Mouse (Mus musculus): ENCODE results near the gene Tm9sf4. TPM values are rescaled to one million over a fixed set of nuclear protein-coding genes. Genes with fewer than 3 reads are reported as not detected.

Tm9sf4 gene
- polyA plus RNA-seq, 1 experiment, result 18.3 TPM

GRCm38 (mm10) chr2:153131019-153131418 is 30.1 kb upstream of the Tm9sf4 start:
- H3K27ac ChIP-seq (ENCODE audit: control insufficient read depth, insufficient read depth, low read depth, low read length, poor library complexity), result no peak overlapping the region
- TF ChIP-seq POLR2A (IDR thresholded peaks at IDR 0.05; ENCODE audit: borderline replicate concordance, control insufficient read depth, low read depth, low read length), result no peak
- peak; percentile 76 for TF ChIP-seq CTCF (IDR thresholded peaks at IDR 0.05; ENCODE audit: control insufficient read depth, insufficient read depth, low read length)
- peaks cover under 1% of the 10 kb centered on the region; the same call in 1 of the 2 replicates for H3K4me1 ChIP-seq (ENCODE audit: control insufficient read depth, insufficient read depth, low read length)
- no peak overlapping the region for H3K4me3 ChIP-seq (replicated peaks; ENCODE audit: control insufficient read depth, low read depth, low read length)
- 34% methylated on average over 6 of the region's 6 CpGs for WGBS

- Histone ChIP-seq H3K4me3 (replicated peaks; ENCODE audit: control insufficient read depth, low read depth, low read length) (no peak overlapping the region), H3K4me1 (ENCODE audit: control insufficient read depth, insufficient read depth, low read length) (peaks cover 2% of the 10 kb centered on the region; the same call in 1 of the 2 replicates), H3K27ac (ENCODE audit: control insufficient read depth, insufficient read depth, low read depth, low read length, poor library complexity) (no peak overlapping the region)
- TF ChIP-seq CTCF (IDR thresholded peaks at IDR 0.05; ENCODE audit: control insufficient read depth, insufficient read depth, low read length) (peak; percentile 22; the same call in 1 of the 2 replicates), POLR2A (IDR thresholded peaks at IDR 0.05; ENCODE audit: borderline replicate concordance, control insufficient read depth, low read depth, low read length) (no peak)
- 52% methylated on average over 5 of the region's 5 CpGs for WGBS
These were observed 26.9 kb upstream of the Tm9sf4 start for GRCm38 (mm10) chr2:153134237-153134636.

DNA sequence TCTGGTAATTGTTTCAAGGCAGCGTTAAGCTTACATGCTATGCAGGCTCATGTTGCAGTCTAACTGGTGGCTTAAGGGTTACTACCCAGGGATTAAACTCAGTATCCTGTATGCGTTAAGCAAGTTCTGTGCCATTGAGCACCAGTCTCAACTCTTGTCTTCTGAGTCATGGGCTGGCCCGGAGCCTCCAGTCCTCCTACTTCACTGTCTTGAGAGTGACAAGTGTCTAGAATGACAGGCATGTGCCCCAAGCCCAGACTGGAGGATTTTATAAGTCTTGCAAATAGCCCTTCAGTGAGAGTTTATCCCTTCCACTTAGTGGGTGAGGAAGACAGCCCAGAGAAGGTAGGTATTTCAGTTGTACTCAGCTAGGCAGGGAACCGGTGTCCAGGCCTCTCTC is 24.9 kb upstream of the Tm9sf4 start:
- Histone ChIP-seq H3K4me3 (replicated peaks; ENCODE audit: control insufficient read depth, low read depth, low read length) (no peak overlapping the region), H3K27ac (ENCODE audit: control insufficient read depth, insufficient read depth, low read depth, low read length, poor library complexity) (no peak overlapping the region), H3K4me1 (ENCODE audit: control insufficient read depth, insufficient read depth, low read length) (peaks cover 3% of the 10 kb centered on the region; the same call in 1 of the 2 replicates)
- no peak for TF ChIP-seq CTCF (IDR thresholded peaks at IDR 0.05; ENCODE audit: control insufficient read depth, insufficient read depth, low read length)
- TF ChIP-seq POLR2A (IDR thresholded peaks at IDR 0.05; ENCODE audit: borderline replicate concordance, control insufficient read depth, low read depth, low read length), result no peak
- 81% methylated on average over 4 of the region's 4 CpGs for WGBS

DNA sequence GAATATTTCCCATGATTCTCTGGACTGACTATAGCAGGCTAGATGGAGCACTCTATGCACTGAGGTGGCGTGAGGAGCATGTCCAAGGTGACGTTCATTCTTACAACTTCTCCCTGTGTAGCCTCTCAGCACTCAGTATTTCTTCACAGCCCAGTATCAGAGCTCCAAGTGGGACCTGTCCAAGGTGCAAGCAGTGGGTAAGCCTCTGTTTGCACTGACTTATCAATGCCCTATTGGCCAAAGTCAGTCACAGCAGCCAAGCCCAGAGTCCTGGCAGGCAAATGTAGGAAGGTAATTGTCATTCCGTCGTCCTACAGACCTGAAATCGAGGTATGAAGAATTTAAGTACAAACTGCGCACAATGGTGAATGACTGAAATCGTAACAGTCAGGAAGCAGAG is 21.9 kb upstream of the Tm9sf4 start:
- Histone ChIP-seq H3K4me1 (ENCODE audit: control insufficient read depth, insufficient read depth, low read length) (peaks cover 3% of the 10 kb centered on the region; the same call in 1 of the 2 replicates), H3K27ac (ENCODE audit: control insufficient read depth, insufficient read depth, low read depth, low read length, poor library complexity) (no peak overlapping the region), H3K4me3 (replicated peaks; ENCODE audit: control insufficient read depth, low read depth, low read length) (no peak overlapping the region)
- 74% methylated on average over 7 of the region's 7 CpGs for WGBS
- no peak for TF ChIP-seq CTCF (IDR thresholded peaks at IDR 0.05; ENCODE audit: control insufficient read depth, insufficient read depth, low read length)
- no peak for TF ChIP-seq POLR2A (IDR thresholded peaks at IDR 0.05; ENCODE audit: borderline replicate concordance, control insufficient read depth, low read depth, low read length)

DNA sequence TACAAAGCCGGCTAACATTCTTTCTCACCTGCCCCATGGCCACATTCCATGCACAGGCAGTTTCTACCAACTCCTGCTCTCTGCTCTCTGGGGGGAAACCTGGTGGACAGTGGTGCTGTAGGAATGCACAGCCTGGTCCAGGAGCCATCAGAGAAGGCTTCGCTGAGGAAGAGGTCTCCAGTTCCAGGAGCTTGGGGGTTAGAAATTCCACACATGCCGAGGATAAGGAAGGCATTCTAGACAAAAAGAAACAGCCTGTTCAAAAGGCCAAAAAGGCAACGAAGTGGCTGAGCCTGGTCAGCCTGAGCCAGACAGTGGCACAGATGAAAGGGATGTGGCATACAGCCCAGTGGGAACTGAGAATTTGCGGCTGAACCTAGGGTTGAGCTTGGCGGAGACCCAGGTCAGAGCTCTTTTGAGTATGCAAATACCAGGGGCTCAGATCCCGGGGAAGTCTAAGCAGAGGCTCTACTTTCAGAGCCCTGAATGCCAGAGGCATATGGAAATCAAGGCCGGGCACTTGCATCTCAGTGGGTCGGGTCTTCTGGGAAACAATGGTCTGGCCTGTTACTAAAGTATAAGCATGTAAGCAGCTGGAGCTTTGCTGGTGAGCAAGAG is 21.0 kb upstream of the Tm9sf4 start:
- Histone ChIP-seq H3K4me1 (ENCODE audit: control insufficient read depth, insufficient read depth, low read length) (peaks cover 3% of the 10 kb centered on the region; the same call in 1 of the 2 replicates), H3K27ac (ENCODE audit: control insufficient read depth, insufficient read depth, low read depth, low read length, poor library complexity) (no peak overlapping the region), H3K4me3 (replicated peaks; ENCODE audit: control insufficient read depth, low read depth, low read length) (no peak overlapping the region)
- 45% methylated on average over 9 of the region's 9 CpGs for WGBS
- TF ChIP-seq POLR2A (IDR thresholded peaks at IDR 0.05; ENCODE audit: borderline replicate concordance, control insufficient read depth, low read depth, low read length) (no peak), CTCF (IDR thresholded peaks at IDR 0.05; ENCODE audit: control insufficient read depth, insufficient read depth, low read length) (no peak)

DNA sequence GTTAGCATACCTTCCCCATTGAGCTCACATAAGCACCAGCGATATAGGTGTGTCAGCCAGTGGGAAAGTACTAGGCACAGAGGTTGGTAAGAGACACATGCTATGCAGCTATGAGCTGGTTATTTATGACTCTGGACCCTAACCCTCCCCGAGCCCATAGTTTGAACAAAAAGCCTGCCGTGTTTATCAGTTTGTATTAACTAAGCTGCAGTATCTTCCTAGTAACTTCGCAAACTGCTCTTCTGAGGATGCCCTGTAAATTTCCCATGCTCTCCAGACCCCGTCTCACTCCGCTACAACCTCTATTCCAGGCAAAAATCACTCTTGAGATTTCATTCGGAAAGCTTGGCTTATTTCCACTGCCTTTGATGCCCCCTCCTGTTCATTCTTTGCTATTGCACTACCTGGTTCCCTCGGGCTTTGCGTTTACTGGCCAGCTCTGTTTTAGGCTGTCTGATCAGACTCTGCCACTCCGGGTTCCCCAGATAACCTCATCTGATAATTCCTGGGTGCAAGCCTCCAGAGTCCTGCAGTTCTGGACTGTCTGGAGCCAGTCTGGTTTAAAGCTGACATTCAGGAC is 18.4 kb upstream of the Tm9sf4 start:
- peaks cover 5% of the 10 kb centered on the region; the same call in 1 of the 2 replicates for H3K4me1 ChIP-seq (ENCODE audit: control insufficient read depth, insufficient read depth, low read length)
- 28% methylated on average over 10 of the region's 10 CpGs for WGBS
- H3K27ac ChIP-seq (ENCODE audit: control insufficient read depth, insufficient read depth, low read depth, low read length, poor library complexity), result no peak overlapping the region
- TF ChIP-seq CTCF (IDR thresholded peaks at IDR 0.05; ENCODE audit: control insufficient read depth, insufficient read depth, low read length) (peak; percentile 37), POLR2A (IDR thresholded peaks at IDR 0.05; ENCODE audit: borderline replicate concordance, control insufficient read depth, low read depth, low read length) (no peak)
- H3K4me3 ChIP-seq (replicated peaks; ENCODE audit: control insufficient read depth, low read depth, low read length), result no peak overlapping the region

- WGBS, result 36% methylated on average over 5 of the region's 5 CpGs
- Histone ChIP-seq H3K27ac (ENCODE audit: control insufficient read depth, insufficient read depth, low read depth, low read length, poor library complexity) (no peak overlapping the region), H3K4me1 (ENCODE audit: control insufficient read depth, insufficient read depth, low read length) (peaks cover 3% of the 10 kb centered on the region; the same call in 1 of the 2 replicates), H3K4me3 (replicated peaks; ENCODE audit: control insufficient read depth, low read depth, low read length) (no peak overlapping the region)
- TF ChIP-seq POLR2A (IDR thresholded peaks at IDR 0.05; ENCODE audit: borderline replicate concordance, control insufficient read depth, low read depth, low read length) (no peak), CTCF (IDR thresholded peaks at IDR 0.05; ENCODE audit: control insufficient read depth, insufficient read depth, low read length) (no peak)
These were observed 15.8 kb upstream of the Tm9sf4 start for GRCm38 (mm10) chr2:153145346-153145745.

GRCm38 (mm10) chr2:153147236-153147635 is 13.9 kb upstream of the Tm9sf4 start:
- no peak overlapping the region for H3K4me3 ChIP-seq (replicated peaks; ENCODE audit: control insufficient read depth, low read depth, low read length)
- peak overlapping the region; percentile 41 for H3K27ac ChIP-seq (ENCODE audit: control insufficient read depth, insufficient read depth, low read depth, low read length, poor library complexity)
- H3K4me1 ChIP-seq (ENCODE audit: control insufficient read depth, insufficient read depth, low read length), result peaks cover 3% of the 10 kb centered on the region; the same call in 1 of the 2 replicates
- no peak for TF ChIP-seq POLR2A (IDR thresholded peaks at IDR 0.05; ENCODE audit: borderline replicate concordance, control insufficient read depth, low read depth, low read length)
- no peak for TF ChIP-seq CTCF (IDR thresholded peaks at IDR 0.05; ENCODE audit: control insufficient read depth, insufficient read depth, low read length)
- 41% methylated on average over 3 of the region's 3 CpGs for WGBS
